Mouse (Mus musculus) liver, embryonic 15.5 days (tissue): ENCODE data around the gene Erp29. TPM values are rescaled to one million over a fixed set of nuclear protein-coding genes. Genes with fewer than 3 reads are reported as not detected.

Source experiments
- ATAC-seq: fragments of 200-750 bp; cut with Nextera tagmentation; 2 replicates; pipeline ENCODE4 v1.8.0; 2017; ENCODE audit warnings: moderate number of reproducible peaks, mild to moderate bottlenecking, moderate library complexity; ENCODE audit not compliant: insufficient read depth
- H3K27ac ChIP-seq: fragments of 300-500 bp; sonication (generic); replicated peaks from 2 replicates; pipeline ENCODE4 v1.5.1; 2015; ENCODE audit warnings: mild to moderate bottlenecking, inconsistent platforms
- H3K27me3 ChIP-seq: fragments of 300-500 bp; sonication (generic); 2 replicates; pipeline ENCODE4 v1.6.1; 2015; ENCODE audit warnings: mild to moderate bottlenecking, inconsistent platforms
- H3K36me3 ChIP-seq: fragments of 300-500 bp; sonication (generic); replicated peaks from 2 replicates; pipeline ENCODE4 v1.6.1; 2015; ENCODE audit warnings: moderate library complexity, mild to moderate bottlenecking, inconsistent platforms
- H3K4me1 ChIP-seq: fragments of 300-500 bp; sonication (generic); replicated peaks from 2 replicates; pipeline ENCODE4 v1.6.1; 2015; ENCODE audit warnings: inconsistent platforms
- H3K4me2 ChIP-seq: fragments of 300-500 bp; sonication (generic); 2 replicates; pipeline ENCODE4 v1.6.1; 2015; ENCODE audit warnings: moderate library complexity, mild to moderate bottlenecking, inconsistent platforms
- H3K4me3 ChIP-seq: fragments of 300-500 bp; sonication (generic); replicated peaks from 2 replicates; pipeline ENCODE4 v1.5.1; 2015; ENCODE audit warnings: mild to moderate bottlenecking, inconsistent platforms
- H3K9ac ChIP-seq: fragments of 300-500 bp; sonication (generic); 2 replicates; pipeline ENCODE4 v1.6.1; 2015; ENCODE audit warnings: moderate library complexity, mild to moderate bottlenecking, inconsistent platforms
- H3K9me3 ChIP-seq: fragments of 300-500 bp; sonication (generic); replicated peaks from 2 replicates; pipeline ENCODE4 v1.6.1; 2016; ENCODE audit warnings: inconsistent platforms
- WGBS: fragments of 180-500 bp; shearing (Covaris S2); methylation state at CpG from one replicate; pipeline ENCODE4 v1.1.7; 2015; ENCODE audit warnings: mixed read lengths; ENCODE audit not compliant: insufficient replicate concordance; 5-methylcytosine and 5-hydroxymethylcytosine counted together
- polyA plus RNA-seq: library from polyadenylated mRNA; unstranded; fragments of >200 nt; fragmentation: Nextera tagmentation; extraction: Ambion mirVana; gene quantifications from 2 replicates; pipeline ENCODE4 v1.2.1, GENCODE M21; 2015

Gene Erp29
- polyA plus RNA-seq, 1 experiment from 2014 or later: 87.0 TPM

DNA sequence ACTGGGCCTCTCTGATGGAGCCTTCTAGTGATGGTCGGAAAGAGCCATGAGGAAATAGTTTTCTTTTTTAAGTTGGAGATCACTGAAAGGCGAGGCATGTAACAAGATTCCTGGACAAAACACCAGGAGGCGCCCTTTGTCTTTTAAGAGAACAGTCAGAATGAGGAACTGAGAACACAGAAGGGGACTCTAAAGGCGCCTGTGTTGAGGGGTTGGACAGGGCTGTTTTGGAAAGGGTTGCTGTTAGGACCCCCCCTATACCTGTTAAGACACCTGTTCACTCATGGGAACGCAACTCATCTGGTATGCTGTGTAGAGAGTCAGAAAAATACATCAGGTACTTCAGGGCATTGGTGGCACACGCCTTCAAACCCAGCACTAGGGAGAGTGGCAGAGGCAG is 2.3 kb downstream of the Erp29 start:
- Histone ChIP-seq H3K4me2 (peak overlapping the region; percentile 96; the same call in 1 of the 2 replicates), H3K4me3 (no peak overlapping the region; the same call in 1 of the 2 replicates), H3K27me3 (no peaks in the 10 kb centered on the region), H3K36me3 (peaks cover 49% of the 10 kb centered on the region), H3K9me3 (no peaks in the 10 kb centered on the region), H3K4me1 (peaks cover 46% of the 10 kb centered on the region), H3K9ac (no peak overlapping the region), H3K27ac (peak overlapping the region; percentile 21)
- no peak for ATAC-seq
- 54% methylated on average over 6 of the region's 6 CpGs for WGBS

DNA sequence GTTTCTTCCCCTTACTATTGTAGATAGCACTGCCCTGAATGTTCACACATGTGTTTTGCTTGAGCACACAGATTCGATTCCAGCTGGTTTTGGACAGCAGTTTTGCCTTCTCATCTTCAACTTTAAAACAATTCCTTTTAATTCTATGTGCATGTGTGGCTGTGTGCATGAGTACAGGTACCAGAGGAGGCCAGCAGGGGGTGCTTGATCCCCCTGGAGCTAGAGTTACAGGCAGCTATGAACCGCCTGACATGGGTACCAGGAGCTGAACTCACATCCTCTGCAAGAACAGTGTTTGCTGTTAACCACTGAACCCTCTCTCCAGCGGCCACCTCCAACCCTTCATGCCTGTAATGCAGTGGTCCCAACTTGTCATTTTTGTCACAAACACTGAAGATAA is 3.9 kb downstream of the Erp29 start:
- Histone ChIP-seq H3K9ac (no peak overlapping the region), H3K4me2 (no peak overlapping the region), H3K36me3 (peaks cover 64% of the 10 kb centered on the region), H3K4me3 (no peak overlapping the region), H3K27ac (no peak overlapping the region), H3K4me1 (peaks cover 35% of the 10 kb centered on the region), H3K9me3 (no peaks in the 10 kb centered on the region), H3K27me3 (no peaks in the 10 kb centered on the region)
- 75% methylated on average over 3 of the region's 3 CpGs for WGBS
- no peak for ATAC-seq

DNA sequence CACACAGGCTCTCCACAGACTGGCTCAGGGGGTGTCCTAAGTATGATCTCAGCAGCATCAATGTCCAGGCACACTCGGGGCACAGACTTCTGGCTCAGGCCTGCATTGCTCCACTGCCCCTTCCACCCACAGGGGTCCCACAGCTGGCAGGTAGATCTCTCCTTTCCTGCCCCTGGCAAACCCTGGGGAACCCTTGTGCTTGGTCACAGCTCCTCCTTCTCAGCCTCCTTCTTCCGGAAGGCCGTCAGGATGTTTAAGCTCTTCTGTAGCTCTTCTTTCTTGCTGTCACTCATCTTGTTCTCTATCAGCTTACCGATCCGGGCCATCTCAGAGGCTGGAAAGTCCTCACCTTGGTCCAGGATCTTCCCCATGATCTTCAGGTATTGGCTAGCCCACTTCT is 7.4 kb downstream of the Erp29 start:
- ATAC-seq: no peak
- Histone ChIP-seq H3K27ac (no peak overlapping the region), H3K27me3 (no peaks in the 10 kb centered on the region), H3K36me3 (peaks cover 87% of the 10 kb centered on the region), H3K4me3 (no peak overlapping the region), H3K9me3 (no peaks in the 10 kb centered on the region), H3K4me2 (no peak overlapping the region), H3K4me1 (peaks cover 9% of the 10 kb centered on the region; the same call in 1 of the 2 replicates), H3K9ac (no peak overlapping the region)
- WGBS: 77% methylated on average over 5 of the region's 5 CpGs

DNA sequence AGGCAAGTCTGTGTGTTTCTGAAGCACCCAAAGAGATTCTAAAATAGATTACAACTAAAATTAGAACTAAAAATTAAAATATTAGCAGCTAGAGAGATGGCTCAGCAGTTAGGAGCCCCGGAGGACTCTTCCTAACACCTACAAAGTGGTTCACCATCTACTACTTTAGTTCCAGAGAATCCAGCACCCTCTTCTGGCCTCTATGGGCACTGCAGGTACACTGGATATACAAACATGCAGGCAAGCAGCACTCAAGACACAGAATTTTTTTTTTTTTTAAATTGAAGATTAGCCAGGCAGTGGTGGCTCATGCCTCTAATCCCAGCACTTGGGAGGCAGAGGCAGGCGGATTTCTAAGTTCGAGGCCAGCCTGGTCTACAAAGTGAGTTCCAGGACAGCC is 8.8 kb downstream of the Erp29 start:
- no peaks in the 10 kb centered on the region for H3K27me3 ChIP-seq
- no peaks in the 10 kb centered on the region for H3K9me3 ChIP-seq
- H3K4me2 ChIP-seq: no peak overlapping the region
- H3K36me3 ChIP-seq: peaks cover 87% of the 10 kb centered on the region
- H3K27ac ChIP-seq: no peak overlapping the region
- WGBS: 62% methylated on average over 3 of the region's 3 CpGs
- no peaks in the 10 kb centered on the region for H3K4me1 ChIP-seq
- no peak for ATAC-seq
- no peak overlapping the region for H3K9ac ChIP-seq
- H3K4me3 ChIP-seq: no peak overlapping the region

DNA sequence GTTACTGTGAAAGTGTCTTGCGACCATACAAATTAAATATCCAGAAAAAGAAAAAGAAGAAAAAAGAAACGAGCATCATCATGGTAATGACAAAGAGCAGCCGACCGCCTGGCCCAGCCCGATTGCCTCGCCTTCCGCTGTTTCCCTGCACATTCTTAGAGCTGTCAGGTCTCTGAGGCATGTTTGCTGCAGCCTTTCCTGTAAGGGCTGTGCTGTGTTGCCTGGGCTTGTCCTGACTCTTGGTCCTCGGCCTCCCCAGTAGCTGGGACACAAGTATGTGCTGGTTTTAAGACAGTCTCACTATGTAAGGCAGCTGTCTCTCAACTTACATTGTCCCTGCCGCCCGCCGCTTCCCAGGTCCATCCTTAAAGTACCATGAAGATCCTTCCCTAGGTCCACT is 13.6 kb downstream of the Erp29 start:
- Histone ChIP-seq H3K4me2 (no peak overlapping the region), H3K27ac (no peak overlapping the region), H3K36me3 (peaks cover 85% of the 10 kb centered on the region), H3K4me3 (no peak overlapping the region), H3K27me3 (no peaks in the 10 kb centered on the region), H3K9me3 (no peaks in the 10 kb centered on the region), H3K4me1 (no peaks in the 10 kb centered on the region), H3K9ac (no peak overlapping the region)
- whole genome bisulfite sequencing: 83% methylated on average over 11 of the region's 11 CpGs
- ATAC-seq: no peak

DNA sequence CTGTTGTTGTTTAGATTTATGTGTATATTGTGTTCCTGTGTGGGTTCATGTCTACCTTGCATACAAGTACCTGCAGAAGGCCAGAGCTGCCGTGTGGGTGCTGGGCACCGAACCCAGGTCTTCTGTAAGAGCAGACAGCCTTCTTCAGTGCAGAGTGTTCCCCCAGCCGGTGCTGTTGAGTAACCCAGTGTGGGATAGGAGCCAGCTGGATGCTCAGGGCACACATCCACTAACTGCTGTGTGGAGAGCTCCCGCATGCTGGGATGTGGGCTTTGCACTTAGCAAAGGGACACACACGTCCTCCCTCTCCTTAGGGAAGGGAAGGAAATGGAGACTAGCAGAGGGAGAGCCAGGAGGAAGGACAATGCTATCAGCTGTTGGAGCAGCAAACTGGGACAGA is 14.2 kb downstream of the Erp29 start:
- H3K27ac ChIP-seq: no peak overlapping the region
- ATAC-seq: no peak
- H3K4me3 ChIP-seq: no peak overlapping the region
- 82% methylated on average over 5 of the region's 5 CpGs for WGBS
- no peaks in the 10 kb centered on the region for H3K4me1 ChIP-seq
- peaks cover 85% of the 10 kb centered on the region for H3K36me3 ChIP-seq
- no peak overlapping the region for H3K9ac ChIP-seq
- H3K9me3 ChIP-seq: no peaks in the 10 kb centered on the region
- no peak overlapping the region for H3K4me2 ChIP-seq
- no peaks in the 10 kb centered on the region for H3K27me3 ChIP-seq

DNA sequence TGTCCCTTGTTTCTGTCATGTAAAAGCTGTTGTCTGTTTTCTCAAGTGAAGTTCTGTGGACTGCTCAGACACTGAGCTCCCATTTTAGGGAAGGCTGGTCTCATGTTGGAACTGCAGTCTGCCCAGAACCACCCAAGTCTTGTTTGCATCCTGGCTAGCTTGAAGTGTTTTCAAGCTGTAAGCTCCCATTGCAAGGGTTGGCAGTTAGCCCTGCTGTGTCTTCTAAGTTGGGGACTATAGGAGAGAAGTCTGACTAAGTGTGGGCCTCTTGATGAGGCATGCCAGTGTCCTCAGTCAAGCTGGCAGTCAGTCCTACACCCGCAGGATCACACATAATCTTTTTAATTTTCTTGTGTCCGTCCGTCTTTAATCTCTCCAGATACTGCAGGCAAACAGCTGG is 23.4 kb downstream of the Erp29 start:
- Histone ChIP-seq H3K4me1 (no peaks in the 10 kb centered on the region), H3K36me3 (peaks cover 99% of the 10 kb centered on the region), H3K4me3 (no peak overlapping the region), H3K27ac (no peak overlapping the region), H3K27me3 (no peaks in the 10 kb centered on the region), H3K9me3 (no peaks in the 10 kb centered on the region), H3K9ac (no peak overlapping the region), H3K4me2 (no peak overlapping the region)
- WGBS: 78% methylated on average over 3 of the region's 3 CpGs
- ATAC-seq: no peak

DNA sequence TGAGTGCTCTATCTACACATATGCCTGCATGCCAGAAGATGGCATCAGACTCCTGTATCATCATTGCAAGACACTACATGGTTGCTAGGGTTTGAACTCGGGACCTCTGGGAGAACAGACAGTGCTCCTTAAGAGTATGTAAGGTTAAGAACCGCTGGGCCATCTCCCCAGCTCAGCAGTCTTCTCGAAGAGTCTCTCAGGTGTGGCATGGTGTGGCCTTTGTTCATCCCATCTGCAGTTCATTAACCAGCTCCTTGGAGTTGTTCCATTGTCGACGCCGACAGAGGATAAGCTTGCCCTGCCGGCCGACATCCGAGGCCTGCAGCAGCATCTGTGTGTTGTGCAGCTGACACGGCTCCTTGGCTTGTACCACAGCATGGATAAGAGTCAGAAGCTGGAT is 29.0 kb downstream of the Erp29 start:
- Histone ChIP-seq H3K36me3 (peaks cover 97% of the 10 kb centered on the region), H3K4me3 (no peak overlapping the region), H3K9me3 (no peaks in the 10 kb centered on the region), H3K4me2 (no peak overlapping the region), H3K9ac (no peak overlapping the region), H3K27ac (no peak overlapping the region), H3K4me1 (no peaks in the 10 kb centered on the region), H3K27me3 (no peaks in the 10 kb centered on the region)
- WGBS: 85% methylated on average over 10 of the region's 10 CpGs
- ATAC-seq: no peak

DNA sequence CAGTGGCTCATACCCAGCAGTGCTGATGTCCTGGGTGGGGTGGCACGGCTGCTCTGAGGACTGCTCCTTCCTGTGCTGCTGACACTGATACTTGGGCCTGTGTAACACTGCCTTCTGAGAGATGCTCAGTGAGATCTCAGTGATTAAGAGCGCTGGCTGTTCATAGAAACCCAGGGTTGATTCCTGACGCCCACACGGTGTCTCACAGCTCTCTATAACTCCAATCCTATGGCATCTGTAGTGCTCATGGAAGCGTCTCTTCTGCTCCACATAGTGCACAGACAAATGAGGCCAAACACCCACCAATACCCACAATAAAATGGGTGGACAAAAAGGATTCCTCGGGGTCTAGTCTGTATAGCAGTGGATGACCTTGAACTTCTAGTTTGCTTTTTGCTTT is 29.5 kb downstream of the Erp29 start:
- Histone ChIP-seq H3K4me1 (no peaks in the 10 kb centered on the region), H3K36me3 (peaks cover 97% of the 10 kb centered on the region)

DNA sequence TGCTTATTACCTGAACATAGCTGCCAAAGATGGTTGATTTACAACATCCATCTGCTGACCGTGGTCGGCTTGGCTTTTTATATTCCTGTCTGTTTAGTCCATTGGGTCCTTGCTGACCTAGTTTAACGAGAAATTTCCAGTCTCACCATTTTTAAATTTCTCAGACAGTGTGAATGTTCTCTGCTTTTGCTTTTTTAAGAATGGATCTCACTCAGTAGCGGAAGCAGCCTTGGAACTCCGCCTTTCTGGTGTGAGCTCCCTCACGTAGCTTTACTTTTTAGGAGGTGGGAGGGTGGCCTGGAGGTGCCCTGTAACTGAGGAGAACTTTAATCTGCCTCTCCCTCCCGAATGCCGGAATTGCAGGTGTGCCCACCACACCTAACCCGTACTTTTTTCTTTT is 31.6 kb downstream of the Erp29 start:
- ATAC-seq: no peak
- no peaks in the 10 kb centered on the region for H3K4me1 ChIP-seq
- no peak overlapping the region for H3K4me2 ChIP-seq
- no peak overlapping the region for H3K27ac ChIP-seq
- H3K36me3 ChIP-seq: peaks cover 97% of the 10 kb centered on the region
- H3K4me3 ChIP-seq: no peak overlapping the region
- H3K27me3 ChIP-seq: no peaks in the 10 kb centered on the region
- 81% methylated on average over 9 of the region's 9 CpGs for WGBS
- no peaks in the 10 kb centered on the region for H3K9me3 ChIP-seq
- H3K9ac ChIP-seq: no peak overlapping the region

More for the DNA sequence above, 29.5 kb downstream of the Erp29 start:
- Histone ChIP-seq H3K4me2 (no peak overlapping the region), H3K9ac (no peak overlapping the region), H3K27me3 (no peaks in the 10 kb centered on the region), H3K4me3 (no peak overlapping the region), H3K27ac (no peak overlapping the region), H3K9me3 (no peaks in the 10 kb centered on the region)
- WGBS: 81% methylated on average over 6 of the region's 6 CpGs
- ATAC-seq: no peak

DNA sequence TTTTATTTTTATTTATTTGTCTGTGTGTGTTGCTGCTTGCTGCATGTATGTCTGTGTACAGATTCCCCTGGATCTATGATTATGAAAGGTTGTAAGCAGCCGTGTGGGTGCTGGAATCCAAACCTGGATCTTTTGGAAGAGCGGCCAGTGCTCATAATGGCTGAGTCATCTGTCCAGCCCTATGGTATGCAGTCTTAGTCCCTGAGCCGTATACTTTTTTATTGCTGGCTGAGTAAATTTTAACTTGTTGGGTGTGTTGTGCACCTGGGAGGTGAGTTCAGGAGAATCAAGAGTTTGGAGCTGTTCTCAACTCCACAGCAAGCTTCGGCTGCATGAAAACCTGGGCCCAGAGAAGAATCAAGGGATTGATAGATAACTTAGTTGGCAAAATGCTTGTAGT is 41.3 kb downstream of the Erp29 start:
- Histone ChIP-seq H3K36me3 (peaks cover 89% of the 10 kb centered on the region), H3K9me3 (no peaks in the 10 kb centered on the region), H3K4me2 (no peak overlapping the region), H3K4me3 (no peak overlapping the region), H3K27me3 (no peaks in the 10 kb centered on the region), H3K9ac (no peak overlapping the region), H3K4me1 (peaks cover 4% of the 10 kb centered on the region; the same call in 1 of the 2 replicates), H3K27ac (no peak overlapping the region)
- no peak for ATAC-seq
- WGBS: 82% methylated on average over 4 of the region's 4 CpGs

DNA sequence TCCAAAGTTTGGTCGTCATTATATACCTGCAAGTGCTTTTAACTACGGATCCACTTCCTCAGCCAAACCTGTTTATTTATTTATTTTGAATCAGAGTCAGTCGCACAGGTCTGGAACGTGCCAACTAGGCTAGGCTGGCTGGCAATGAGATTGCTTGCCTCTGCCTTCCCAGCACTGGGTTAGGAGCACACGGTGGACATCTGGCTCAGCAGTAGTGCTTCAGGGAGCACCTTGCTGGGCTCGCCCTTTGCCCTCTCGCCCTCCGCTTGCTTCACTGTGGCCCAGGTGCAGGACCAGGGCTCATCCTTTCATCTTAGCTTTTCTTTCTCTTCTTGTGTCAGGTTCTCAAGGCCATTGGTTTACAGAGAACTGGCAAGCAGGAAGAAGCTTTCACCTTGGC is 44.5 kb downstream of the Erp29 start:
- no peak for ATAC-seq
- WGBS: 78% methylated on average over 8 of the region's 8 CpGs
- Histone ChIP-seq H3K9me3 (no peaks in the 10 kb centered on the region), H3K27ac (no peak overlapping the region), H3K4me1 (peaks cover 4% of the 10 kb centered on the region; the same call in 1 of the 2 replicates), H3K4me2 (no peak overlapping the region), H3K9ac (no peak overlapping the region), H3K27me3 (no peaks in the 10 kb centered on the region), H3K36me3 (peaks cover 78% of the 10 kb centered on the region), H3K4me3 (no peak overlapping the region)
